Mouse (Mus musculus): ENCODE data around the gene Nars2. TPM values are rescaled to one million over a fixed set of nuclear protein-coding genes. Genes with fewer than 3 reads are reported as not detected.
"Not testable (repeated sequence)": the region's sequence is repeated elsewhere in the genome, so short reads cannot be mapped to it uniquely, and the experiment has no call there.

Nars2 gene
- polyA plus RNA-seq, 1 experiment from 2014 or later, result 21.0 TPM

- Histone ChIP-seq H3K27ac (no peak overlapping the region), H3K9me3 (replicated peaks; ENCODE audit: low read length) (no peaks in the 10 kb centered on the region), H3K9ac (ENCODE audit: low read depth, low read length) (no peak overlapping the region), H3K4me2 (ENCODE audit: low read length) (no peak overlapping the region), H3K27me3 (ENCODE audit: insufficient read depth, low read length) (no peaks in the 10 kb centered on the region), H3K4me1 (replicated peaks; ENCODE audit: insufficient read depth, low read length) (no peaks in the 10 kb centered on the region), H3K4me3 (replicated peaks; ENCODE audit: low read depth, low read length) (no peak overlapping the region), H3K36me3 (ENCODE audit: insufficient read depth, low read length) (no peaks in the 10 kb centered on the region)
- ATAC-seq (replicated peaks; ENCODE audit: low FRiP score, low read depth) (no peak), DNase-seq (ENCODE audit: low spot score) (no peak)
- WGBS, result 67% methylated on average over 7 of the region's 7 CpGs
- no peak for TF ChIP-seq CTCF (IDR thresholded peaks at IDR 0.05; ENCODE audit: low read depth)
Measured at GRCm38 (mm10) chr7:96920447-96921095, 30.7 kb upstream of the Nars2 start.

GRCm38 (mm10) chr7:96922927-96923326 is 28.4 kb upstream of the Nars2 start:
- Histone ChIP-seq H3K9me3 (replicated peaks; ENCODE audit: low read length) (no peaks in the 10 kb centered on the region), H3K4me3 (replicated peaks; ENCODE audit: low read depth, low read length) (no peak overlapping the region), H3K4me1 (replicated peaks; ENCODE audit: insufficient read depth, low read length) (no peaks in the 10 kb centered on the region), H3K4me2 (ENCODE audit: low read length) (no peak overlapping the region), H3K27ac (no peak overlapping the region), H3K27me3 (ENCODE audit: insufficient read depth, low read length) (no peaks in the 10 kb centered on the region), H3K36me3 (ENCODE audit: insufficient read depth, low read length) (no peaks in the 10 kb centered on the region), H3K9ac (ENCODE audit: low read depth, low read length) (no peak overlapping the region)
- no peak for TF ChIP-seq CTCF (IDR thresholded peaks at IDR 0.05; ENCODE audit: low read depth)
- ATAC-seq (replicated peaks; ENCODE audit: low FRiP score, low read depth) (no peak), DNase-seq (ENCODE audit: low spot score) (no peak)
- WGBS, result 89% methylated on average over 2 of the region's 2 CpGs

GRCm38 (mm10) chr7:96943715-96944377 is 7.5 kb upstream of the Nars2 start:
- H3K9ac ChIP-seq (ENCODE audit: low read depth, low read length), result no peak overlapping the region
- no peaks in the 10 kb centered on the region for H3K4me1 ChIP-seq (replicated peaks; ENCODE audit: insufficient read depth, low read length)
- no peaks in the 10 kb centered on the region for H3K36me3 ChIP-seq (ENCODE audit: insufficient read depth, low read length)
- H3K9me3 ChIP-seq (replicated peaks; ENCODE audit: low read length), result no peaks in the 10 kb centered on the region
- H3K4me3 ChIP-seq (replicated peaks; ENCODE audit: low read depth, low read length), result no peak overlapping the region
- 68% methylated on average over 5 of the region's 5 CpGs for WGBS
- DNase-seq (ENCODE audit: low spot score), result no peak
- H3K4me2 ChIP-seq (ENCODE audit: low read length), result no peak overlapping the region
- no peak for TF ChIP-seq CTCF (IDR thresholded peaks at IDR 0.05; ENCODE audit: low read depth)
- no peak overlapping the region for H3K27ac ChIP-seq
- ATAC-seq (replicated peaks; ENCODE audit: low FRiP score, low read depth), result no peak
- H3K27me3 ChIP-seq (ENCODE audit: insufficient read depth, low read length), result no peaks in the 10 kb centered on the region

GRCm38 (mm10) chr7:96946501-96946900 is 4.8 kb upstream of the Nars2 start:
- H3K9me3 ChIP-seq (replicated peaks; ENCODE audit: low read length); H3K4me1 ChIP-seq (replicated peaks; ENCODE audit: insufficient read depth, low read length); H3K4me3 ChIP-seq (replicated peaks; ENCODE audit: low read depth, low read length); H3K36me3 ChIP-seq (ENCODE audit: insufficient read depth, low read length); H3K27ac ChIP-seq; DNase-seq (ENCODE audit: low spot score); H3K27me3 ChIP-seq (ENCODE audit: insufficient read depth, low read length); ATAC-seq (replicated peaks; ENCODE audit: low FRiP score, low read depth); H3K4me2 ChIP-seq (ENCODE audit: low read length); H3K9ac ChIP-seq (ENCODE audit: low read depth, low read length): not testable (repeated sequence)
- WGBS, result 95% methylated on average over 8 of the region's 8 CpGs

- 0 out of 2 replicates have a peak, but pooled peaks cover 4% of the 10 kb centered on the region for H3K4me1 ChIP-seq (replicated peaks; ENCODE audit: insufficient read depth, low read length)
- no peak overlapping the region; the same call in 1 of the 2 replicates for H3K27ac ChIP-seq
- ATAC-seq (replicated peaks; ENCODE audit: low FRiP score, low read depth) (no peak), DNase-seq (ENCODE audit: low spot score) (no peak)
- H3K27me3 ChIP-seq (ENCODE audit: insufficient read depth, low read length), result no peaks in the 10 kb centered on the region
- peak overlapping the region; percentile 75 for H3K4me3 ChIP-seq (replicated peaks; ENCODE audit: low read depth, low read length)
- WGBS, result 21% methylated on average over 5 of the region's 5 CpGs
- no peaks in the 10 kb centered on the region for H3K9me3 ChIP-seq (replicated peaks; ENCODE audit: low read length)
- H3K36me3 ChIP-seq (ENCODE audit: insufficient read depth, low read length), result peaks cover 1% of the 10 kb centered on the region; the same call in 1 of the 2 replicates
- no peak for TF ChIP-seq CTCF (IDR thresholded peaks at IDR 0.05; ENCODE audit: low read depth)
- H3K9ac ChIP-seq (ENCODE audit: low read depth, low read length), result peak overlapping the region; percentile 82
- H3K4me2 ChIP-seq (ENCODE audit: low read length), result peak overlapping the region; percentile 95
Measured at GRCm38 (mm10) chr7:96952094-96952493, 789 bp downstream of the Nars2 start.

GRCm38 (mm10) chr7:96959168-96959567 is 7.9 kb downstream of the Nars2 start:
- no peak overlapping the region for H3K27ac ChIP-seq
- H3K36me3 ChIP-seq (ENCODE audit: insufficient read depth, low read length), result peaks cover 21% of the 10 kb centered on the region
- no peaks in the 10 kb centered on the region for H3K9me3 ChIP-seq (replicated peaks; ENCODE audit: low read length)
- no peak overlapping the region for H3K4me2 ChIP-seq (ENCODE audit: low read length)
- WGBS, result 93% methylated on average over 5 of the region's 5 CpGs
- no peak for ATAC-seq (replicated peaks; ENCODE audit: low FRiP score, low read depth)
- no peaks in the 10 kb centered on the region for H3K4me1 ChIP-seq (replicated peaks; ENCODE audit: insufficient read depth, low read length)
- no peak overlapping the region for H3K4me3 ChIP-seq (replicated peaks; ENCODE audit: low read depth, low read length)
- no peak for TF ChIP-seq CTCF (IDR thresholded peaks at IDR 0.05; ENCODE audit: low read depth)
- H3K27me3 ChIP-seq (ENCODE audit: insufficient read depth, low read length), result no peaks in the 10 kb centered on the region
- no peak overlapping the region for H3K9ac ChIP-seq (ENCODE audit: low read depth, low read length)
- no peak for DNase-seq (ENCODE audit: low spot score)
